Mouse (Mus musculus) mouse trophoblast stem cell (cell line): ENCODE results near the gene Ppp3ca.

Experiments used
- in situ Hi-C, 2 experiments: fragments of 300-500 bp; cut with MseI, MboI; formaldehyde crosslinking; loops; 2 replicates in 1 of 2; 3 replicates in 1 of 2; pipeline ENCODE4 v1.15.1; 2025

The Ppp3ca gene

DNA sequence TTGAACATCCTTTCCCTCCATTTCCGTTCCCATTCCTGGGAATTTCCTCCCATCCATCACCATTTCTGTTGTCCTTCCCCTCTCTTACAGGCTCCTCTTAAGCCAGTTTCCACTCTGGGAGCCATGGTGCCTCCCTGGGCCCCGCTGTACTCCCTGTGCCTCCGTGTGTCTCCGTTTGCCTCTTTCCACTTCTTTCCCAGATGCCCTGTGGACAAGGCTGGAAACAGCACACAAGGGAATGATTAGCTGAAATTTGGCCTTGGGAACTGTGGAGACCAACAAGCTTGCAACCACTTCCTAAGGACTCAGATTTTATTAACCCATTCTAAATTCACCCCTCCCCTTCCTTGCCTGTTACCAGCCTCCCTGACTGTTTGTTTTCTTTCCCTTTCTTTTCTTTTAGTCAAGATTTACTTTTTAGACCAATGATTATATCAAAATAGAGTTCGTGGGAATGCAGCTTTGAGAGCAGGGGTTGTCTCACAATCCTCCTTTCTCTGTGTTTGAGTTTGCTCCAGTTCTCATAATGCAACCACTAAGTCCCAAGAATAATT lies 93.9 kb downstream of the Ppp3ca start:
- in situ Hi-C loops = no loop called here

DNA sequence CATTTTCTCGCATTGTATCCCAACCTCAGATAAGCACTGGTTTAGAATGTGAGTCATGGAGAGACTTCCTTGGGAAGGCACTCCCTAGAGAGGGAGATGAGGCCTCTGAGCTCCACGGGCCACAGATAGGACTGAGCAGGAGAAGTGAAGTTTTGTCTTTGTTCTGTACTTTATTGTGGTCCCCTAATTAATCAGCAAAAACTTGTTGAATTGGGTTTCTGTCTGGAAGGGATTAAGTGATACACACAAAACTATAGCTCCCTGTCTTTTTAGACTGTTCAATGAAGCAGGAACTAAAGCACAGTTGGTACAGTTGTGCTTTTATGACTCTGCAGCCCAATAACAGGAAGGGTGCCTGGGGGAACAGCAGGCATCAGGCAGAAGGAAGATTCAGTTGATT lies 95.6 kb downstream of the Ppp3ca start:
- in situ Hi-C loops = no loop called here

DNA sequence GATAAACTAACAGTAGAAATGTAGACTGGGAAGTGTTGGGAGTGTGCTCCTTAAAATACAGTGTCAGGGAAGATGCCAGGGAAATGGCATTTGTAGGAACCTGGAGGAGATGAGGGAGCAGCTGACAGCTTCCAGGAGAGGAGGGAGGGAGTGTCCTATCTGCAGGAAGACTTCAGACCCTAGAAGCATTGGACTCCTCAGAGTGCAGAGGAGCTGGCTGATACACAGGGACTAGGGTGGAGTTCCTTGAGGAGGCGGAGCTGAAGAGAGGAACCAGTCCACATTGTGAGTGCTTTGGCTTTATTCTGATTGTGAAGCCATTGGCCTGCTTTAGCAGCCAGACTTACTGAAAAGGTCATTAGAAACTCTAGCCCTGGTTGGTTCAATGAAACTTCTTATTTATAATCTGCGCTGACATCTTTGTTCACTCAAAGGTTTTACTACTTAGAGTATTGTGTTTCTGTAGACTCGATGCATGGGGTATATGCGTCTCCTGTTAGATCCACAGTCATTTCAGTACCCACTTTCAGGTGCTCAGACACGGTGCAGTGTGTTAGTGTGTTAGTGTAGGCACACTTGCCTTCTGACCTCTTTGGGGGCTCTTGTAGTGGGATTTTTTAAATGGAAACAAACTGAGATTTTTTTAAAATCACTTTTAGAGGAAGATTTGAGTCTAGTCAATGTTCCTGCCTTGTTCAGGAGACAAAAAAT lies 99.0 kb downstream of the Ppp3ca start:
- in situ Hi-C loops = no loop called here

DNA sequence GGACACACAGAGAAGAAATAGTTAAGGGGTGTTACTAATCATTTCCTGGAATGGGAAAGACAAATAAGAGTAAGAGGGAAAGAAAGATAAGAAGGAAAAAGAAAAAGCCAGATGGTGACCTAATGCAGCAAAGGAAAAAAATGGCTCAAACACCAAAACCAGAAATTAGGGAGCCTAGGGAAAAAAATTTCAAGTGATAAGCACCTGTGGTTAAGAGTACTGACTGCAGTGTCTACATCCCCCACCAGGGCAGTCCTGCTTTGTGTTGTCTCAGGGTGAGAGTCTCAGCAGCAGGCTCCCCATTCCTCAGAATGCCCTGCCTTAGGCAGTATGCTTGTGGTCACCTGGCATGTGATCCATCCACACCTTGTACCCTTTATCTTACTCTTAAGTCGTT lies 99.6 kb downstream of the Ppp3ca start:
- in situ Hi-C loops = no loop called here

- in situ Hi-C loops = no loop called here
Measured at GRCm38 (mm10) chr3:136771700-136772099, 101.8 kb downstream of the Ppp3ca start.

GRCm38 (mm10) chr3:136773217-136773616 lies 103.3 kb downstream of the Ppp3ca start:
- in situ Hi-C loops = no loop called here

DNA sequence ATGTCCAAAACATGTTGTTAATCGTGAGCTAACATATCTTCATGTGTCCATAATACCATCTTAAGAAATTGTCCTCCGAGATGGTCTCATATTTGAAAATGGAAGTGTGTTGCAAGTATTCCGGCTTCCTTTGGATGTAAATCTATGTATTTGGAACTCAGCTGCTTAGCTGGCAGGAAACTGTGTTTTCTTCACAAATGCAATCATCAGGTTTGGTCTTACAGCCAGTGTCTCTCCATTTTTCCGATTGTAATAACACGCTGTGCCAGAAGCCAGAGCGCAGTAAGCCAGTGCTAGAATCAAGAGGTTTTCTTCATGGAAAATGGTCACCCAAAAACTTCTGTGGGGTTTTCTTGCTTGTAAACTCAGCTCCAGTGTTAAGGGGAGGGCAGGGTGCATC lies 104.3 kb downstream of the Ppp3ca start:
- in situ Hi-C loops = no loop called here

GRCm38 (mm10) chr3:136776525-136776924 lies 106.6 kb downstream of the Ppp3ca start:
- in situ Hi-C loops = no loop called here

DNA sequence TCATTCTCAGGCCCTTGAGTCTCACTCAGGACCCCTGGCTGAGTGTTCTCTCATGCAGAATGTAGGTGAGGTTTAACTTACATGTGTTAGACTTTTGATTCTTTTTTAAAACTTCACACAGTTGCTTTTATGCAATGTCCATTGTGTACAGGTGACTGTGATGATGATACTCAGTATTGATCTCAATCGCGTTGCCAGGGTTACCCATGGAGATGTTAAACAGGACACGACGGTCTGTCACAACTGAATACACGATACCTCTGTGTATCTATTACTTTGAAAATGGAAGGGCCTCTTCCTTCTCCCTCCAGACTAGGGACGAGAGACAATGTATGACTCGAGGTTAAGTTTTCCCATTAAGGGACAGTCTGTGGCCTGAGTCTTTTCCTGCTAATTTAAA lies 107.5 kb downstream of the Ppp3ca start:
- in situ Hi-C loops = no loop called here

DNA sequence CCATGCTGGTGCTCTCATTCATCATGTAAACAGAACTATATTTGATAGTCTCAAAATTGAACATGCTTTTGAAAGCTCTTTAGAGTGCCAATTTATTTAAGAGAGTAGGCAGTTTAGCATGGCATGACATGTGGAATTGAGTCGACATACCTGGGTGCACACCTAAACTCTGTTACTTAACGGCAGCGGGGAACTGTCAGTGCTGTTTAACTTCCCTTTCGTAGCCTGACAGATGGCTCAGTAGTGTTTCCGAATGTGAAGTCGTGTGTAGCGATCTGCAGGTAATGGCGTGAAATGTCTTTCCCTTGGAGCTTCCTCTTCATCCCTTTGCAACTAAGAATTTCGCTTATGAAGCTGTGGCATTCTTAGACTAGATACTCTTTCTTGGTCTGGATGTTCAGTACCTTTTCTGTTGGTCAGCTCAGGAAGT lies 107.9 kb downstream of the Ppp3ca start:
- in situ Hi-C loops = no loop called here

GRCm38 (mm10) chr3:136780321-136780720 lies 110.4 kb downstream of the Ppp3ca start:
- in situ Hi-C loops = no loop called here

- in situ Hi-C loops = no loop called here
Measured at GRCm38 (mm10) chr3:136782058-136782457, 112.1 kb downstream of the Ppp3ca start.

DNA sequence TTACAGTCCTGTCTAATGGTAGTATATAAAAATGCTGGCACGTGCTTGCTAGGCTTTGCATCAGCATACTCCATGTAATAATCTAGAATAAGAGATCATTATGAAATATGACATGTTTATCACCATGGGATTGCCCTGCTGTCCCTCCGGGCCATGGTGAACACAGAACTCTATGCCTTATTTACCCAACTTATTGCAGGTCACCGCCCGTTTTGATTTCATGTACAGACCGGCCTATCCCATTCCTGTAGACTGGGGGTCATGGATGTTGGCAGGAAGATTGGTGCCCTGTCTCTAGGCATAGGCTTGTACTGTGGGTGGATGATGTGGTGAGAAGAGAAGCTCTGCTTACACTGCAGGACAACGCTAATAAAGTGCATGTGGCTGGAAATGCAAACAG lies 115.8 kb downstream of the Ppp3ca start:
- in situ Hi-C loops = no loop called here

DNA sequence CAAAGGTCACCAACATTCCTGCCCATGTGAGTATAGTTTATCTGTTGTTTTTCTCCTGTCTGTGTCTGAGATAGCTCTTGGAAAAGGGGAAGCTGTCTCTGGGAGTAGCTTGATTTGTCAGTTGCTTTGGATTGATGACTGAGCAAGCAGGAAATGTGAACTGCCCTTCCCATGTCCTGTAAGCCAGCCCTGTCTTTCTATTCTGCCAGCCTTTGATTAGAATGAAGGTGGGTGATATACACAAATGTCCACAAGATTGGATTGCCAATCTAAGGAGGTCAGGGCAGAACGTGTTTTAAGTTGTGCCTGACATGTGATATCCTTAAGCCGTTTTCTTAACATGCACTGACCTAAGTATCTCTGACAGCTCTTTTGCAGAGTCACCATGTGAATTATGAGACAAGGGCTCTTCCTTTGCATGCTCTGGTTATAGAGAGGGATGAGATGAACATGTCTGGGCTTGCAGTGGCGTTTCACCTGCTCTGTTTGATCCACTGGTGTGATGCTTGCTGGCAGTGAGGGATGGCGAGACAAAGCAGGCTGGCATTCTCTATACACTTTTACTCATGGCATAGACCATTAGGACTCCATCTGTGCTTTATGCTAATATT lies 120.4 kb downstream of the Ppp3ca start:
- in situ Hi-C loops = no loop called here

- in situ Hi-C loops = no loop called here
Measured at GRCm38 (mm10) chr3:136791404-136791803, 121.5 kb downstream of the Ppp3ca start.

- in situ Hi-C loops = no loop called here
Measured at GRCm38 (mm10) chr3:136791946-136792345, 122.0 kb downstream of the Ppp3ca start.

DNA sequence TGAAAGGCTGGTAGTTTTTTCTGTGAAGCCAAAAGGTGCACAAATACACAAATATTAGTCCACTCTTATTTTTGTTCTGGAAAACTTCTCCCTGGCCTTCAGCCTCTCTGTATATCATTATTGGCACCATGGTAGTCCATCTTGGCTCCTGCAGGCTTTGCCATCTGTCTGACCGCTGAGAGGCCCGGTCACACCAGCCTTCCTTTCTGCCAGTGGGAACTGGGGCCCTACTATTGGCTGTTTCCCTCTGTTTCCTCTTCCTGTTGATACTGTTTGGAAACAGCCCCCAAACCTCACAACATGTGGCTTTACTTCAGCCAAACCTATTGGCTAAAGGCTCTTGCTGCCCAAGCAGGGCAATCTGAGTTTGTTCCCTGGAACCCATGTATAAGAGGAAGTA lies 123.5 kb downstream of the Ppp3ca start:
- in situ Hi-C loops = no loop called here

DNA sequence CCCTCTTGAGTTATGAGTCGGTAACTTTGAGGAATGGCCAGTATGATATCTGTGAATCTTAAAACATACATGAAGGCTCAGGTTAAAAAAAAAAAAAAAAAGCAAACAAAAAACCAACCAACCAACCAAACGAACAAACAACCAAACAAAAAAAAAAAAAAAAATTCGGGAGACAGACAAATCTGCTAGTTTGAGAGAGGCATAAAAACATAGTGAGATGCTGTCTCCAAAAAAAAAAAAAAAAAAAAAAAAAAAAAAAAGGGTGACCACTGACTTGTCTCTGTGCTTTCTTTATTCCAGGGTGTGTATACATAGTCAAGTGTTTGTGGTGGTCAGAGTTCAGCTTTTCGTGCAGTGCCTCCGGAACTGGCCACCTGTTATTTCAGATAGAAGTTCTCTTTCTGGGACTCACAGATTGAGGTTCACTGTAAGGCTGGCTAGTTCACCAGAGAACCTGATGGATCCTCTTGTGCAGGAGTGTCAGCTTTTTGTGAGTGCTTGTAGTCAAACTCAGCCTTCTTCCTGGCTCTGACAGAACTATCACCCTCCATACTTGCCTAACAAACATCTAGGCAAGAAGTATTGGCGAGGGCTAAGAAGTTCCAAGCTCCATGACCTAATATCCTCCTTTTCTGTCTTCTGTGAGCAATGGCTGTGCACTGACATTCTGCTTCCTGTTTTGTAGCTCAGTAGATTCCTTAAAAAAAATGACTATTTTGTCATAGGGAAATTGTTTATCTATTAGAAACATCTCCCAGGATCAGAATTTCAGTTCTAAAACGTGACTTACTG lies 124.7 kb downstream of the Ppp3ca start:
- in situ Hi-C loops = no loop called here

- in situ Hi-C loops = no loop called here
Measured at GRCm38 (mm10) chr3:136798896-136799295, 129.0 kb downstream of the Ppp3ca start.

GRCm38 (mm10) chr3:136802595-136802994 lies 132.7 kb downstream of the Ppp3ca start:
- in situ Hi-C loops = no loop called here

DNA sequence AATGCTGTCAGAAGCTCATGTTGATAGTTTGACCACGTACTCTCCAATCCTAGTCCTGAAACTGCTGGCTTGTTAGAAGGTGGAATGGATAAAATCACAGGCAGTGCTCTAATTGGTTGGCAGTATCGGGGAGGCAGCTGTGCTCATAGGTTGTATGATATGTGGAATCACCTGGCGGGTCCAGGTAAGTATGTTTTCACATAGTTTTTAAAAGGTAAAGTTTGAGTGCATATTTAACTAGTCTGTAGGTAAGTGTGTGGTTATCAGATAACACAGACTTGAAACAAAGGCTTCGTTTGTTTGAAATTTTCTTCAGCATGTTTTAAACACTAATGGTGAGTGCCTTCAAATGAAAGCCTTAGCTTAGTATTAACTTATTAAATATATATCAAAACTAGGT lies 136.0 kb downstream of the Ppp3ca start:
- in situ Hi-C loops = no loop called here

GRCm38 (mm10) chr3:136810271-136810670 lies 140.3 kb downstream of the Ppp3ca start:
- in situ Hi-C loops = no loop called here
